Mouse (Mus musculus): Measurements from ENCODE around the gene Gm7168. TPM values are rescaled to one million over a fixed set of nuclear protein-coding genes. Genes with fewer than 3 reads are reported as not detected.
"Not testable (repeated sequence)": the region's sequence is repeated elsewhere in the genome, so short reads cannot be mapped to it uniquely, and the experiment has no call there.

Gene Gm7168
- total and polyA plus RNA-seq, 3 experiments = not detected

DNA sequence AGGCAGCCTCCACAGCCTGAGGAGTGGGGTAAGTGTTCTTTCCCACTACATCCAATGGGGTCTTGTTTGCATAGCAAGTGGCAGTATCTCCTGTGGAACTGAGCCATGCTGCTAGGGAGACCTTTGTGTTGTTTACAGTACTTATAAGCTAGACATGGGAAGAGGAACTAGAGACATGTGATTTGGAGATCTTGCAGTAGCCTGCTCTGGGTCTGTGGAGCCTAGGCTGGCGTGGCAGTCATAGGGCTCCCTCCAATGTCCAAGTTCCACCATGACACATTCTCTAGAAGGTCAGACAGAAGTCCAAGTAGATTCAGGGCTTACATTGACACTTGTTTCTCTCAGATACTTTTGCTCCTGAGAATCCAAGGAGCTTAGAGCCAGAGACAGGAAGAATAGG lies 7.7 kb upstream of the Gm7168 start:
- no peaks in the 10 kb centered on the region for H3K36me3 ChIP-seq (replicated peaks in 1 of 2; ENCODE audit: control insufficient read depth in 1 of 2, insufficient read depth in 1 of 2, low read length in 1 of 2)
- no peak overlapping the region for H3K4me2 ChIP-seq (ENCODE audit: insufficient read depth, low read depth, poor library complexity, severe bottlenecking)
- dilution Hi-C loops (cut with MboI; ENCODE audit: extremely low pct_ligation_motif_present, extremely low pct_unique_long_range_greater_than_20kb, low sequenced_read_pairs) = no loop called here
- in situ Hi-C loops (cut with MboI; ENCODE audit: low pct_ligation_motif_present, low pct_unique_long_range_greater_than_20kb, low sequenced_read_pairs) = no loop called here
- H3K27ac ChIP-seq (ENCODE audit: insufficient read depth, low read depth) = no peak overlapping the region
- no peaks in the 10 kb centered on the region for H3K27me3 ChIP-seq (replicated peaks)
- H3K9ac ChIP-seq (ENCODE audit: insufficient read depth, low read depth) = no peak overlapping the region
- no peaks in the 10 kb centered on the region for H3K9me3 ChIP-seq (replicated peaks; ENCODE audit: low read length)
- H3K79me2 ChIP-seq (replicated peaks; ENCODE audit: control insufficient read depth, extremely low read depth, insufficient read depth, poor library complexity, severe bottlenecking) = no peaks in the 10 kb centered on the region
- no peak for DNase-seq (ENCODE audit: extremely low read depth)
- no peaks in the 10 kb centered on the region for H3K4me1 ChIP-seq (ENCODE audit: control insufficient read depth in 1 of 2, insufficient read depth in 2 of 2)
- TF ChIP-seq IRF4 (IDR thresholded peaks at IDR 0.05; ENCODE audit: low read depth, low read length) (no peak), HCFC1 (IDR thresholded peaks at IDR 0.05; ENCODE audit: low read depth, low read length) (no peak), CTCF (conservative IDR thresholded peaks at IDR 0.05 in 1 of 2, IDR thresholded peaks at IDR 0.05 in 1 of 2; ENCODE audit: low read depth in 2 of 2, low read length in 2 of 2) (peak in 1 of 2 experiments; percentile 26; a peak in 2 of 4 replicates), RAD21 (IDR thresholded peaks at IDR 0.05; ENCODE audit: low read depth, low read length) (peak; percentile 28)
- no peak overlapping the region for H3K4me3 ChIP-seq (replicated peaks in 1 of 3; ENCODE audit: low read depth in 2 of 3, low read length in 2 of 3, poor library complexity in 1 of 3)

- dilution Hi-C loops (cut with MboI; ENCODE audit: extremely low pct_ligation_motif_present, extremely low pct_unique_long_range_greater_than_20kb, low sequenced_read_pairs); H3K36me3 ChIP-seq (replicated peaks in 1 of 2; ENCODE audit: control insufficient read depth in 1 of 2, insufficient read depth in 1 of 2, low read length in 1 of 2); H3K9me3 ChIP-seq (replicated peaks; ENCODE audit: low read length); H3K27me3 ChIP-seq (replicated peaks); DNase-seq (ENCODE audit: extremely low read depth); H3K4me3 ChIP-seq (replicated peaks in 1 of 3; ENCODE audit: low read depth in 2 of 3, low read length in 2 of 3, poor library complexity in 1 of 3); H3K4me1 ChIP-seq (ENCODE audit: control insufficient read depth in 1 of 2, insufficient read depth in 2 of 2); H3K4me2 ChIP-seq (ENCODE audit: insufficient read depth, low read depth, poor library complexity, severe bottlenecking); H3K79me2 ChIP-seq (replicated peaks; ENCODE audit: control insufficient read depth, extremely low read depth, insufficient read depth, poor library complexity, severe bottlenecking); H3K27ac ChIP-seq (ENCODE audit: insufficient read depth, low read depth); H3K9ac ChIP-seq (ENCODE audit: insufficient read depth, low read depth); in situ Hi-C loops (cut with MboI; ENCODE audit: low pct_ligation_motif_present, low pct_unique_long_range_greater_than_20kb, low sequenced_read_pairs): not testable (repeated sequence)
Measured at GRCm38 (mm10) chr17:13951570-13951969, 3.4 kb downstream of the Gm7168 start.

DNA sequence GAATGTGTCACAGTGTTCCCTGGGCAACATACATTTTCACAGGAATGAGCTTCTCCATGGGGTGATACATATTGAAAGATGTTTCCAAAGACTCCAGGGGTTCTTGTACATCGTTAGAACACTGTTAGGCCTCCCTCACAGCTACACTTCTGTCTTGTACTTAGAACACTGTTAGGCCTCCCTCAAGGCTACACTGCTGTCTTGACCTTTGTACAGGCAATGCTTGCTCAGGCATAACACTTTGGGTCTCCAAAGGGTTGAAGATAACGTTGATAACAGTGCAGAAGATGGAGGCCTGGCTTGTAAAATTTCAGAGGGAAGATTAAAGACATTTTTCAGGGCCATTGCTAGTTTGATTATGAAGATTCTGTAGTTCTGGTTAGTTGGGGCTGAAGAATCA lies 10.0 kb downstream of the Gm7168 start:
- dilution Hi-C loops (cut with MboI; ENCODE audit: extremely low pct_ligation_motif_present, extremely low pct_unique_long_range_greater_than_20kb, low sequenced_read_pairs); H3K27me3 ChIP-seq (replicated peaks); H3K4me2 ChIP-seq (ENCODE audit: insufficient read depth, low read depth, poor library complexity, severe bottlenecking); H3K79me2 ChIP-seq (replicated peaks; ENCODE audit: control insufficient read depth, extremely low read depth, insufficient read depth, poor library complexity, severe bottlenecking); in situ Hi-C loops (cut with MboI; ENCODE audit: low pct_ligation_motif_present, low pct_unique_long_range_greater_than_20kb, low sequenced_read_pairs); H3K27ac ChIP-seq (ENCODE audit: insufficient read depth, low read depth); H3K4me3 ChIP-seq (replicated peaks in 1 of 3; ENCODE audit: low read depth in 2 of 3, low read length in 2 of 3, poor library complexity in 1 of 3); H3K4me1 ChIP-seq (ENCODE audit: control insufficient read depth in 1 of 2, insufficient read depth in 2 of 2); H3K36me3 ChIP-seq (replicated peaks in 1 of 2; ENCODE audit: control insufficient read depth in 1 of 2, insufficient read depth in 1 of 2, low read length in 1 of 2); DNase-seq (ENCODE audit: extremely low read depth); H3K9ac ChIP-seq (ENCODE audit: insufficient read depth, low read depth); H3K9me3 ChIP-seq (replicated peaks; ENCODE audit: low read length): not testable (repeated sequence)

DNA sequence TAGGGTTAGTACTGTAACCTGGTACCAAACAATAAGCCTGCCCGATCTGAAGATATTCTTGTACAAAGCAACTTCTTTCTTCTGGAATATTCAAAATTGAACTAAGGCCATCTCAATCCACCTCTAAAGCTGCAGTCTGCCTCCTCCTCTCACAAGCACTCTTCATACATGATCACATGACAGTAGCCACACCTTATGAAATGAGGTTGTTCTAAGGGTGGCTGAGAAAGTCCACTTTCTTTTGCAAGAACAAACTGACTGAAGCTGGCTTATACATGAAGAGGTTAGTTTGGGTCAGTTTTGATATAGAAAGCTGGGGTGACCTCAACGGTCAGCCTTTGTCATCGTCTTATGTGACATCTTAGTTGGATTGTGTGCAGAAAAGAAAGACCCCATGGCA lies 14.1 kb downstream of the Gm7168 start:
- H3K4me3 ChIP-seq (replicated peaks in 1 of 3; ENCODE audit: low read depth in 2 of 3, low read length in 2 of 3, poor library complexity in 1 of 3); DNase-seq (ENCODE audit: extremely low read depth); dilution Hi-C loops (cut with MboI; ENCODE audit: extremely low pct_ligation_motif_present, extremely low pct_unique_long_range_greater_than_20kb, low sequenced_read_pairs): not testable (repeated sequence)

GRCm38 (mm10) chr17:13965048-13965447 lies 16.9 kb downstream of the Gm7168 start:
- H3K9ac ChIP-seq (ENCODE audit: insufficient read depth, low read depth); H3K4me1 ChIP-seq (ENCODE audit: control insufficient read depth in 1 of 2, insufficient read depth in 2 of 2); in situ Hi-C loops (cut with MboI; ENCODE audit: low pct_ligation_motif_present, low pct_unique_long_range_greater_than_20kb, low sequenced_read_pairs); H3K4me3 ChIP-seq (replicated peaks in 1 of 3; ENCODE audit: low read depth in 2 of 3, low read length in 2 of 3, poor library complexity in 1 of 3); H3K36me3 ChIP-seq (replicated peaks in 1 of 2; ENCODE audit: control insufficient read depth in 1 of 2, insufficient read depth in 1 of 2, low read length in 1 of 2); H3K27ac ChIP-seq (ENCODE audit: insufficient read depth, low read depth); H3K27me3 ChIP-seq (replicated peaks); dilution Hi-C loops (cut with MboI; ENCODE audit: extremely low pct_ligation_motif_present, extremely low pct_unique_long_range_greater_than_20kb, low sequenced_read_pairs); H3K9me3 ChIP-seq (replicated peaks; ENCODE audit: low read length); H3K79me2 ChIP-seq (replicated peaks; ENCODE audit: control insufficient read depth, extremely low read depth, insufficient read depth, poor library complexity, severe bottlenecking); H3K4me2 ChIP-seq (ENCODE audit: insufficient read depth, low read depth, poor library complexity, severe bottlenecking); DNase-seq (ENCODE audit: extremely low read depth): not testable (repeated sequence)

More for the DNA sequence above, 14.1 kb downstream of the Gm7168 start:
- H3K9me3 ChIP-seq (replicated peaks; ENCODE audit: low read length); H3K79me2 ChIP-seq (replicated peaks; ENCODE audit: control insufficient read depth, extremely low read depth, insufficient read depth, poor library complexity, severe bottlenecking); H3K36me3 ChIP-seq (replicated peaks in 1 of 2; ENCODE audit: control insufficient read depth in 1 of 2, insufficient read depth in 1 of 2, low read length in 1 of 2); H3K4me1 ChIP-seq (ENCODE audit: control insufficient read depth in 1 of 2, insufficient read depth in 2 of 2); H3K4me2 ChIP-seq (ENCODE audit: insufficient read depth, low read depth, poor library complexity, severe bottlenecking); H3K27me3 ChIP-seq (replicated peaks); H3K27ac ChIP-seq (ENCODE audit: insufficient read depth, low read depth); in situ Hi-C loops (cut with MboI; ENCODE audit: low pct_ligation_motif_present, low pct_unique_long_range_greater_than_20kb, low sequenced_read_pairs); H3K9ac ChIP-seq (ENCODE audit: insufficient read depth, low read depth): not testable (repeated sequence)

DNA sequence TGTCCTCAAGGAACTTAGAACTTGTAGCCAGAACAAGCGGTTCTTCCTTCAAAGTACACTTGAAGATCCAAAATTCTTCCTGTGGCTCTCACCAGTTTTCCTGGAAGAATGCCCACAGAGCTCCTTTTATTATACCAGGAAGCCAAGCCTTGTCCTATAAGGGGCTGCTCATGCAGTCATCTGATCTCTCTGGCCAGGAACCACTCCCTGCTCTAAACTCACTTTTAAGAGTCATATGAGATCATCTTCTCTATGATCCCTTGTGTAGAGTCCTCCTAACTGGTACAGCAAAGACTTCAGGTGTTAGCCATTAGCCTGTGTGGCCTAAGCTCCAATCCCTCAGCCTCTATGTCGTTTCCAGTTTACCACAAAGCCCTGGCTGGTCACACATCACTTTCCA lies 21.7 kb downstream of the Gm7168 start:
- H3K4me2 ChIP-seq (ENCODE audit: insufficient read depth, low read depth, poor library complexity, severe bottlenecking); dilution Hi-C loops (cut with MboI; ENCODE audit: extremely low pct_ligation_motif_present, extremely low pct_unique_long_range_greater_than_20kb, low sequenced_read_pairs); H3K4me3 ChIP-seq (replicated peaks in 1 of 3; ENCODE audit: low read depth in 2 of 3, low read length in 2 of 3, poor library complexity in 1 of 3); H3K79me2 ChIP-seq (replicated peaks; ENCODE audit: control insufficient read depth, extremely low read depth, insufficient read depth, poor library complexity, severe bottlenecking); H3K9ac ChIP-seq (ENCODE audit: insufficient read depth, low read depth); DNase-seq (ENCODE audit: extremely low read depth); H3K27me3 ChIP-seq (replicated peaks); H3K36me3 ChIP-seq (replicated peaks in 1 of 2; ENCODE audit: control insufficient read depth in 1 of 2, insufficient read depth in 1 of 2, low read length in 1 of 2); H3K9me3 ChIP-seq (replicated peaks; ENCODE audit: low read length); H3K27ac ChIP-seq (ENCODE audit: insufficient read depth, low read depth); H3K4me1 ChIP-seq (ENCODE audit: control insufficient read depth in 1 of 2, insufficient read depth in 2 of 2); in situ Hi-C loops (cut with MboI; ENCODE audit: low pct_ligation_motif_present, low pct_unique_long_range_greater_than_20kb, low sequenced_read_pairs): not testable (repeated sequence)

All from CH12.LX (cell line).